Mouse (Mus musculus) brain, embryonic 18.5 days (tissue): ENCODE results near the gene Npc1l1.

ENCODE experiments used
- DNase-seq: peaks from one replicate; pipeline ENCODE4 v3.0.0-alpha.2; 2012; ENCODE audit warnings: low read depth, low spot score

Npc1l1 gene

GRCm38 (mm10) chr11:6163062-6163461 is 66.9 kb downstream of the Npc1l1 start:
- no peak for DNase-seq

DNA sequence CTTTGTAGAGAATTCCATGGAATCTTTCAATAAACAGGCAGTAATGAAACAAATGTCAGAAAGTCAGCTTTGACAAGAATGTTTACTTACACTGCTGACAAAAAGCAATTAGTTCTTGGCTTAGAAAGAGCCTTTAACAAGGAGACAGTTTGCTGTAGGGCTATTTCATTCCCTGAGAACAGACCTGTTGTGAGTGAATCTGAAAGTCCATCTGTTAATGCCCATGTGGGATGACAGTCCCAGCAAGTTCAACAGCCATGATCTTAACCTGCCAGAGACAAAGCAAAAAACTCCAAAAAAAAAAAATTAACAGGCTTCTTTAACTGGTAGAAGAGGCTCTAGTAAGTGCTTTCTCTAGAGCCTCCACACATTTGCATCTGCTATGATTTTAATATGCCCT is 68.4 kb downstream of the Npc1l1 start:
- DNase-seq: no peak
